Mouse (Mus musculus) liver, embryonic 18 days (tissue): Measurements from ENCODE around the gene Exoc5. TPM values are rescaled to one million over a fixed set of nuclear protein-coding genes. Genes with fewer than 3 reads are reported as not detected.

Experiments
- polyA plus RNA-seq: library from polyadenylated mRNA; depleted of rRNA; stranded (reverse); fragments of >200 nt; gene quantifications from 2 replicates; pipeline ENCODE4 v1.2.3, GENCODE M21; 2012; rRNA removed

Exoc5 gene
- 7.7 and 8.1 TPM in 2 replicates for polyA plus RNA-seq

DNA sequence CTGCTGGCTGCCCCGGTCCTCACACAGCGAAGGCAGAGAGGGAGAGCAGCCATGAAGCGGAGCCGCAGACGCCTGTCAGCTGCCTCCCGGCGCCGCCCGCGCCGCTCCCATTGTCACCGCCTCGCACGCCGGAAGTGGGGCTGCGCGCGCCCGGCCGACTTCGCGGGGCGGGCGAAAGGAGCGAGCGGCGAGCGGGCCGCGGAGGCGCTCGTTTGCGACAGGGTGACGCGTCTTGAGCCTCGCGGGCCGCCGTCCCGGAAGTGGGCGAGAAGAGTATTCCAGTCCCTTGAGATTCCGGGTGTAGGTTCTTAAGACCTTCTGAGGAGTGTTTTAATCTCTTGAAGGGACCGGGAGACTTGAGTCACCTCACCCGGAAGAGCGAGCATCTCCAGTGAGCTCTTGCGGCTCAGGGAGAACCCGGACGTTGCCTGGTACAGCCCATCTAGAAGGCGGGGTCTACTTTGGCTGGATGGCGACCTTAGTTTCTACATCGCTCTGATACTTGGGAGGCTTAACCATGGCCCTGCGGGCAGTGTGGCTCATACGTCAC lies at the start of gene Exoc5:
Gene Exoc5, minus strand, starts transcription at position 380 of the 550 bp plus-strand sequence.

DNA sequence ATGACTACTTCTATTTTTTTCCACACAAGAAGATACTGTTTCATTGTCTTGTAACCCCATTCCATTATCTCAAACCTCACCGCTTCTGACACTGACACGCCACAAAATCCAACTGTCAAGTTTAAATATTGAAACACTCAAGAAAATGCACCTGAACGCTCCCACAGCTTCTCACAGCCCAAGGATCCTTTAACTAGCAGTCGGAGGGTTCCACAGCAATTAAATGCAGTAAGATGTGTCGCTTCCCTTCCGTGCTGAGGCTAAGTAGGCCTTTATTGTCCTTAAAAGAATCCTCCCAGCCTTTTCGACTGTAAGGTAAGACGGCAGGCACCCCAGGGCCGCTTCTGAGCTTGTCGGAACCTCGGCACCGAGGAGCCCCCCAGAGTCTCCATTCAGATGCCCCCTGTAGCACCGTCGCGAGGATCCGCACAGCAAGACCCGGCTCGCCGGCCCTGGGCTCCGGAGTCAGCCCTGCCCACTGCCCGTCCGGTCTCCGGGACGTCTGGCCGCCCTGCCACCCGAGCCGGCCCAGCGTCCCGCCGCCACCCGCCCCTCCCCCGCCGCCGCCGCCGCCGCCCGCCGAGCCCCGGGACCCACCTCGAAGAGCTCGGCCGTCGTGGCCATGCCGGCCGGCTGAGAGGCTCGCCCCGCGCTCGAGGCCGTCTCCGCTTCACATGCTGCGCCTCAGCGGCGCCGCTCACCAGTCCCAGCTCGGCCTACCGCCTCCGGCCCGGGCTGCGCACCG lies 752 bp downstream of the Exoc5 start, which contains the start of gene Ap5m1:
Gene Ap5m1, plus strand, starts transcription at position 569 of the 745 bp plus-strand sequence.

Other genes with a start within 250 kb of the Exoc5 start
- gene Ap5m1, start 556 bp downstream of the Exoc5 start, polyA plus RNA-seq: 6.7 and 7.7 TPM in 2 replicates
- 5.9 and 6.1 TPM in 2 replicates for gene Naa30, start 105.6 kb upstream of the Exoc5 start, polyA plus RNA-seq
- 0.97 and 1.1 TPM in 2 replicates for gene ccdc198, start 178.8 kb upstream of the Exoc5 start, polyA plus RNA-seq